In the genomic region with DNA sequence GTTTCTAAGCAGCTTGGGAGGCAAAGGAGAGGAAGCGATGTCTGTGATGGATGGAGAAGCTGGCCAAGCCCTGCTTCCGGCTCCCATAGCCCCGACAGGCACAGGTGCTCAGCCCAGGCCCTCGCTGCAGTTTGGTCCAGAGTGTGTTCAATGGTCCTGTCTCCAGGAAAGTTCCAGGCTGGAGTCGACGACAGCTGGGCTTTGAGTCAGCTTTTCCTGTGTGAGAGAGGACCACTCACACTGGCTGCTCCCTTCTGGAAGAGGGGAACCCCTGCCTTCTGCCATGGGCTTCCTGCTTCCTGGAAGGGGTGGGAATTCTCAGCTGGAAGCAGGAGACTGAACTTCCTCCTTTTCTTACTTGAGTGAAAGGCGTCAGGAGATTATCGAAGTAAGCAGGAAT, we compare ENCODE assay signal across 25 mouse cellular contexts. TPM values are rescaled to one million over a fixed set of nuclear protein-coding genes. Genes with fewer than 3 reads are reported as not detected.
DNase-seq lines count a peak whose midpoint lies in the region; ATAC-seq and TF ChIP-seq lines count a peak whose summit lies in the region.
"Had no signal": no experiment of that assay in that cellular context is flagged by ENCODE, and none has a peak within 500 bp of the region (broad histone marks: within the 10 kb centered on the region; RNA-seq: fewer than 3 reads in every experiment).

No protein-coding gene starts in this region.

- no peak overlapping the region for H3K9ac ChIP-seq in heart, embryonic 11.5 days (ENCODE audit: low read depth, low read length)
- no peak overlapping the region for H3K9ac ChIP-seq in lung, embryonic 16.5 days (ENCODE audit: low read length)
- H3K9ac ChIP-seq: embryonic facial prominence, embryonic 13.5 days; kidney, embryonic 15.5 days; liver, embryonic 15.5 days; midbrain, embryonic 15.5 days; neural tube, embryonic 15.5 days had no signal

- peak; percentile 36 for DNase-seq in heart, adult 8-10 months (ENCODE audit: low spot score)
- peak; percentile 51 for DNase-seq in kidney, adult 2 months
- DNase-seq in kidney, postnatal 4 days: no peak
- DNase-seq in lung, postnatal 10 days: no peak
- DNase-seq in MN1 (ENCODE audit: low spot score): no peak
- DNase-seq: adrenal gland, postnatal 25 days; gastrocnemius, postnatal 10 days; layer of hippocampus, postnatal 36 days; left cerebral cortex, postnatal 4 days; lung, postnatal 14 days; retina, postnatal 1 day; right cerebral cortex, postnatal 14 days; thymus, postnatal 4 days had no signal

- peaks cover 35% of the 10 kb centered on the region for H3K36me3 ChIP-seq in heart, embryonic 11.5 days (ENCODE audit: control insufficient read depth, insufficient read depth, low read length)
- peaks cover 4% of the 10 kb centered on the region; the same call in 1 of the 2 replicates for H3K36me3 ChIP-seq in kidney, adult 2 months (ENCODE audit: control insufficient read depth, insufficient read depth, low read length)
- H3K36me3 ChIP-seq in lung, embryonic 16.5 days (ENCODE audit: control insufficient read depth, insufficient read depth, low read length): peaks cover 54% of the 10 kb centered on the region

- H3K4me2 ChIP-seq in heart, embryonic 11.5 days: no peak overlapping the region
- H3K4me2 ChIP-seq in lung, embryonic 16.5 days (ENCODE audit: low read depth, low read length): no peak overlapping the region
- H3K4me2 ChIP-seq: embryonic facial prominence, embryonic 13.5 days; kidney, embryonic 15.5 days; liver, embryonic 15.5 days; midbrain, embryonic 15.5 days; neural tube, embryonic 15.5 days had no signal

- no peaks in the 10 kb centered on the region for H3K9me3 ChIP-seq in heart, embryonic 11.5 days (replicated peaks; ENCODE audit: control insufficient read depth, low read length)
- no peaks in the 10 kb centered on the region for H3K9me3 ChIP-seq in lung, embryonic 16.5 days (ENCODE audit: control insufficient read depth, low read length)
- H3K9me3 ChIP-seq: embryonic facial prominence, embryonic 13.5 days; forebrain, embryonic 10.5 days; kidney, embryonic 15.5 days; liver, embryonic 15.5 days; midbrain, embryonic 10.5 days; midbrain, embryonic 15.5 days; neural tube, embryonic 15.5 days had no signal

- no peak for ATAC-seq in heart, embryonic 11.5 days (replicated peaks; ENCODE audit: insufficient number of reproducible peaks, low FRiP score, low TSS enrichment)
- ATAC-seq in lung, embryonic 16.5 days (ENCODE audit: low read depth): no peak
- ATAC-seq: CD4-positive, CD25-positive, alpha-beta regulatory T cell, adult 4 months; forebrain, embryonic 16.5 days; hindbrain, embryonic 16.5 days; midbrain, embryonic 15.5 days had no signal

- no peak overlapping the region for H3K4me3 ChIP-seq in heart, embryonic 11.5 days (ENCODE audit: low read depth, low read length)
- H3K4me3 ChIP-seq in kidney, adult 2 months (ENCODE audit: insufficient read depth, low read depth, low read length): no peak overlapping the region
- no peak overlapping the region for H3K4me3 ChIP-seq in lung, embryonic 16.5 days (ENCODE audit: low read length)
- H3K4me3 ChIP-seq: embryonic facial prominence, embryonic 13.5 days; forebrain, embryonic 10.5 days; kidney, embryonic 15.5 days; liver, embryonic 15.5 days; midbrain, embryonic 10.5 days; midbrain, embryonic 15.5 days; neural tube, embryonic 15.5 days had no signal

- WGBS in heart, embryonic 11.5 days (ENCODE audit: insufficient replicate concordance): 72% methylated on average over 8 of the region's 8 CpGs
- WGBS in kidney, adult 2 months: 71% methylated on average over 8 of the region's 8 CpGs
- WGBS in lung, embryonic 16.5 days: 76% methylated on average over 8 of the region's 8 CpGs

- H3K27me3 ChIP-seq in heart, embryonic 11.5 days (ENCODE audit: control insufficient read depth, insufficient read depth, low read length): no peaks in the 10 kb centered on the region
- H3K27me3 ChIP-seq in kidney, adult 2 months (replicated peaks; ENCODE audit: control insufficient read depth, insufficient read depth, low read length): no peaks in the 10 kb centered on the region
- H3K27me3 ChIP-seq in lung, embryonic 16.5 days (ENCODE audit: control insufficient read depth, insufficient read depth, low read depth, low read length): no peaks in the 10 kb centered on the region
- H3K27me3 ChIP-seq: embryonic facial prominence, embryonic 13.5 days; kidney, embryonic 15.5 days; liver, embryonic 15.5 days; midbrain, embryonic 15.5 days; neural tube, embryonic 15.5 days had no signal

- H3K27ac ChIP-seq in heart, embryonic 11.5 days (ENCODE audit: low read depth, low read length): no peak overlapping the region
- H3K27ac ChIP-seq in kidney, adult 2 months (ENCODE audit: insufficient read depth, low read depth, low read length): no peak overlapping the region
- 0 out of 2 replicates have a peak overlapping the region, but pooled peaks have one; percentile 13 for H3K27ac ChIP-seq in lung, embryonic 16.5 days (ENCODE audit: low read length)
- H3K27ac ChIP-seq: embryonic facial prominence, embryonic 13.5 days; forebrain, embryonic 10.5 days; kidney, embryonic 15.5 days; liver, embryonic 15.5 days; midbrain, embryonic 10.5 days; midbrain, embryonic 15.5 days; neural tube, embryonic 15.5 days had no signal

- H3K4me1 ChIP-seq in heart, embryonic 11.5 days (ENCODE audit: control insufficient read depth, insufficient read depth, low read length): peaks cover 6% of the 10 kb centered on the region
- H3K4me1 ChIP-seq in kidney, adult 2 months (ENCODE audit: control insufficient read depth, insufficient read depth, low read length): no peaks in the 10 kb centered on the region
- H3K4me1 ChIP-seq in lung, embryonic 16.5 days (replicated peaks; ENCODE audit: control insufficient read depth, insufficient read depth, low read length): peaks cover 6% of the 10 kb centered on the region

- TF ChIP-seq POLR2A in kidney, adult 2 months (IDR thresholded peaks at IDR 0.05; ENCODE audit: low read depth, low read length): no peak

- no peak for TF ChIP-seq CTCF in kidney, adult 2 months (conservative IDR thresholded peaks at IDR 0.05; ENCODE audit: insufficient read depth, insufficient read length, low read depth, low read length)

RNA-seq across cellular contexts. Expression of gene Cemip2, which starts 26.3 kb away (rescaled TPM):
- total RNA-seq in heart, adult 8-10 months (2022): 10 to 100 TPM; 10.2 to 11.5 (median 10.8) TPM
- 77.0 and 99.7 TPM in 2 replicates for polyA plus RNA-seq in heart, embryonic 11.5 days (2014; fragmentation: Nextera tagmentation; extraction: Ambion mirVana)
- 6.7 and 6.9 TPM in 2 replicates for polyA plus RNA-seq in kidney, adult 2 months (2012; rRNA removed)
- polyA plus RNA-seq in lung, embryonic 16.5 days (2015; fragmentation: Nextera tagmentation; extraction: Ambion mirVana): 29.7 and 31.8 TPM in 2 replicates

Comparison
In these comparisons a context has a peak if more than half of its experiments do, and no peak if none do; other contexts are left out.
1. DNase-seq: peak in heart, adult 8-10 months (single experiment) and kidney, adult 2 months (single experiment); none in kidney, postnatal 4 days (0 of 2), lung, postnatal 10 days (single experiment) and MN1 (single experiment).